Mouse (Mus musculus): ENCODE results near the gene Orm3.

Gene Orm3

DNA sequence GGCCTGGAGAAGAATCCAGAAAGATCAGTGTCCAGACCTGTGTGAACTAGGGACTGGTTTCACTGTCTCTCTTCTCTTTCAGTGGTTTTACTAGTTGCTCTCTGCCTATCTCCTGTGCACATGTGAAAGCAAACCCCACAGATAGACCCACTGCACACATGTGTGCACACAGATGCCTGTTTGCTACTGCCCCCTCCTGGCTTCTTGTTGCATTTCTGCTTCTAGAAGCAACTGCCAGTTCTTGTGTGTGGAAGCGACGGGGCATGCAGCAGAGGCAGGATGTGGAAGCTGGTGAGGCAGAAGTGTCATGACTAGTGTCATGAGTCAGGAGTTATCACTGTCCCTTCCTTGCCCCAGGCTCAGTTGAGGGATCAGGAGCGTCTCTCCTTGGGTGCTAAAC lies 15.9 kb downstream of the Orm3 start:
- no peak for DNase-seq

DNA sequence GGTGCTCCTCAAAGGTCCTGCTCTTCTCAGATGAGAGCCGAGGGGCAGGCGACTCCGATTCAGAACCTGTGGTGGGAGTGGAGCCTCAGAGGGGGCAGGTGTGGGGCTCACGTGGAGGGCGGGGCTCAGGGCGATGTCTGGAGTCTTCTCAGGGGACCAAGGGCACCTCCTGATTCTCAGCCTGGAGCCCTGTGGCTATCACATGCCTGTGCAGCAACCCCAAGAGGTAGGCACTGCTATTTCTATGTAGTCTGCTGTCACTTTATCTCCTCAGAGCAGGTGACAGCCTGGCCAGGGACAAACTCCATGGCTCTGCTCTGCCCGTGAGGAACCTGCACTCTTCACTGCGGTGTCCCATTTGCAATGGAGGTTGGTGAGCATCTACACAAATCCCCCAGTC lies 17.4 kb downstream of the Orm3 start:
- no peak for DNase-seq

DNA sequence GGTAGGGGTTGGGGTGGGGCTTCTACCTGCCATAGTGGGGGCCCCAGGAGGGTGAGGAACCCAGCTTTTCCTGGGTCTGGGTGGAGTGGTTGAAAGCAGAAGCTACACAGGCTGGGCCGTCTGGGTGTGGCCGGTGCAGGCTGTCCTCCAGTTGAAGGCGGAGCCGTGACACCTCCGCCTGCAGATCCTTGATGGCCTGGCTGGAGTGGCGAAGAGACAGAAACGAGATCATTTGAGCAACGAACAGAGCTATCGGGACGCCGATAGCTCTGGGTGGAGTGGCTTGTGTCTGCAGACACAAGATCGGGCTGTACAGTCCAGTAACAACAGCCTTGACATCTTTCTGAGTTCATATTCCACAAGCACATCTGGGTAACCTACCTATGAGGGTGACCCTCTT lies 18.4 kb downstream of the Orm3 start:
- no peak for DNase-seq

DNA sequence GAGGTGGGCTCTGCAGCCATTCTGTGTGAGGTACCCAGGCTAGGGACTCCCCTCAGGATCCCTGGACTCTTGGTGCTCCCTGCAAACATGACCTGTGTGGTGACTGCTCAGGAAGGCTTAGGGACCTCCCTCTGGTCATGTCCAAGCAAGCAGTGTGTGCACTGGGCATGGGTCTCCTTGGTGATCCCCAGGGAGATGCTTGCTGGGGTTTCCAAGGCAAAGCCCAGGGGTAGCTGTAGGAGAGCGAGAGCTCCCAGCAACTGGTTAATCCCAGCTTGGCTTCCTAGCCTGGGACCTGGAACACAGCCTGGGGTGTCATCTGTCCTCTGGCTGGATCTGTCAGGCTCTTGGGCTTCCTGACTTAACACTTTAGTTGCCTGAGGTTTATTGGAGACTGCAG lies 19.4 kb downstream of the Orm3 start:
- no peak for DNase-seq

DNA sequence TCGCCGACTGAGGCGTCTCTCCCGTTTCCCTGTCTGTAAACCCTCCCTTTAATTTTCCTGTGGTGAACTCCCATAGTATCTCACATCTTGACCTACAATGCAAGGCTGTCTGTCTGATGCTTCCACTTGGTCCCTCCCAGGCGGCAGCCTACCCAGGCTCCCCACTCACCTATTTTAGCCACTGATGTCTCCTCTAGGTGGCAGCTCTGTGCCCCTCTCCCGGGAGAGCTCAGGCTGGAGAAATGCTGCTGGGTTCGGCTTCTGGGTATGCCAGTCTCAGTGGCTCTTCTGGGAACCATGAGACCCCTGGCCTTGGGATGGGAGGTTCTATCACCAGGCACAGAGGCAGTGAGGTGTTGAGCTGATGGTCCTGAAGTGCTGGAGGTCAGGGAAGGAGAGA lies 21.5 kb downstream of the Orm3 start:
- DNase-seq = no peak

DNA sequence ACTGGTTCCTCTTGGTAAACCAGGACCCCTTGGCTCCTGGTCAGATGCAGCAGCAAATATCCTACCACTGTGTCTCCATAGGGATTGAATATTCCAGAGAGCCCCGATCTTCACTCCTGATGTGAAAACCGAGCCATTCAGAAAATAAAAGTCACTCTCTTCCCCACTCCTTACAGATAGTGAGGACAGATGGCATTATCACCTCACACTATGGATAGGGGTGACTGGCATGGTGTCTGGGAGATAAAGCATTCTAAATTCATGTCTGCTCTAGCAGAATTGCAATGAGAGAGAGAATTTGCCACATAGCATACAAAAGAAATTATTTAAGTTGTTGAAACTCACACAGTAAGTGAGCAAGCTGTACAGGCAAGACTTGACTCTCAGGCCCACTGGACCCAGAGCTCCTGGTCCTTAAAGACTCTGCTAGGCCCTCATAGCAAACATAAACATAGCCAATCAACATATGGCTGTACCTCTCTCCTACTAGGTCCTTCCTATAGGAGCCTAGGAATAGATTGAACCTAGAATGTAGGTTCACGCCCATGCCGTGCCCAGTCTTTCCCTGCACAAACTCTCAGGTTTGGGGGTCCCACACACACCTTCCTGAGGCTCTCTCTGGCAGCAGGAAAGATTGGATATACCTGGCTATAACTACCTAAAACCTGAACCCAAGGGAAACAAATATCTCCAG lies 26.9 kb downstream of the Orm3 start:
- no peak for DNase-seq

DNA sequence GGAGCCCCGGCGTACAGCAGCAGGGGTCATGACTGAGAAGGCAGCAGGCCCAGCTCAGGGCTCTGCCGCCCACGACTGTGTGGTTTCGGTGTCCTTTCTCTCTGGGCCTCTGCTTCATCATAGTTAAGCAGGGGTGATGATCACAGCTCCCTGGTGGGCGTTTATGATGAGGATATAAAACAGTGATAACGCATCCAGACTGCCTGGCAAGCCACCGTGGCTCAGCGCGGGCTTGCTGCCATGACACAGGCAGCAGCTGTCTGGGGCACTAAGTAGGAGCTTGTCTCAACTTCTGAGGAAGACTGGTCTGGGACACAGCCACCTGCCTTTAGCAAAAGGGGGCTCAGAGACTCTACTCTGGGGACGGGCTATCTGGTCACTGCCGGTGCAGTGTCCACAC lies 27.5 kb downstream of the Orm3 start:
- no peak for DNase-seq

DNA sequence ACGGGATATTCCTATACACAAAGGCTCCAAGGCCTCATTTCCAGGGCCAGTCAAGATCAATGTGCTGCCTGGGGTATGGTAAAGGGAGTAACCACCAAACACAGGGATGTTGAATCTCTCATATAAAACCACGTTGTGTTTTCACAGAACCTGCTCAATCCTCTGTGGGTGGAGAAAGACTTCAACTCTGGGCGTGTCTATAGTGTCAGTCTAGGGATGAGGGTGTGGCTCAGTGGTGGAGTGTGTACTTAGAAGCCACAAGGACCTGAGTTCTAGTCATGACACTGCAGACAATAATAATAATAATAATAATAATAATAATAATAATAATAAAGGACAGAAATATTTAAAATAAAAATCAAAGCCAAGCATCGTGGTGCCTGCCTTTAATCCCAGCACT lies 28.3 kb downstream of the Orm3 start:
- no peak for DNase-seq

DNA sequence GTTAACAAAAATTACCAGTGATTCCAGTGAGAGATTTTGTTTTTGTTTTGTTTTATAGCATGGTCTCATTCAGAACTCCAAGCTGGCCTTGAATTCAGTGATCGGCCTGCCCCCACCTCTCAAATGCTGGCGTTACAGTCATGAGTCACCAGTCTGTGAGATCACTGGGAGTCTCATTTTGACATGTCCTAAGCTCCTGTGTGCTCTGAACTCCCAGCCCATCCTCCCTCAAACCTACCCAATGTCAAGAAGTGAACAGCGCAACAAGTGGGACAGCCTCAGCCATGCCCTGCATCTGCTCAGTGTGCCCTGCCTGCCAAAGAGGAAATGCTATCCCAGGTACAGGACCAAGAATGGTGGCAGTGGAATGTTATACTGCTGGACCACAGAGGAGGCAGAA lies 29.3 kb downstream of the Orm3 start:
- DNase-seq = no peak

GRCm38 (mm10) chr4:63385784-63386183 lies 29.8 kb downstream of the Orm3 start:
- DNase-seq = no peak

DNA sequence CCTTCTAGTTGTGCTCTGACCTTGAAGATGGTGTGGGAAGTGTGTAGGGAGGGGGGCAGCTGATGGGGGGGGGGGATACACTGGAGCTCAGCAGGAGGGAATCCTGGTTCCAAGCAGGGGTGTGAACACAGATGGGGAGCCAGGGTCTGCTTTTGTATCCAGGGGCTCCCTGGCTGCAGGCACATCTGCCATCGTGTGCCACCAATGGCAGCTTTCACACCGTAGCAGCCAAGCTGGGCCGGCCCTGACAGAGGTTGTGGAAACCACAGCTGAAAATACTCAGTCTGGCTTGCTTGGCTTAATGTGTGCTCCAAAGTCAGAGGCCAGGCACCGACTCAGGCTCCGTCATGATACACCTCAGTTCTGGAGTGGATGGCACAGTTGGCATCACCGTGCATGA lies 32.1 kb downstream of the Orm3 start:
- no peak for DNase-seq

GRCm38 (mm10) chr4:63389121-63389886 lies 33.3 kb downstream of the Orm3 start:
- DNase-seq = no peak

DNA sequence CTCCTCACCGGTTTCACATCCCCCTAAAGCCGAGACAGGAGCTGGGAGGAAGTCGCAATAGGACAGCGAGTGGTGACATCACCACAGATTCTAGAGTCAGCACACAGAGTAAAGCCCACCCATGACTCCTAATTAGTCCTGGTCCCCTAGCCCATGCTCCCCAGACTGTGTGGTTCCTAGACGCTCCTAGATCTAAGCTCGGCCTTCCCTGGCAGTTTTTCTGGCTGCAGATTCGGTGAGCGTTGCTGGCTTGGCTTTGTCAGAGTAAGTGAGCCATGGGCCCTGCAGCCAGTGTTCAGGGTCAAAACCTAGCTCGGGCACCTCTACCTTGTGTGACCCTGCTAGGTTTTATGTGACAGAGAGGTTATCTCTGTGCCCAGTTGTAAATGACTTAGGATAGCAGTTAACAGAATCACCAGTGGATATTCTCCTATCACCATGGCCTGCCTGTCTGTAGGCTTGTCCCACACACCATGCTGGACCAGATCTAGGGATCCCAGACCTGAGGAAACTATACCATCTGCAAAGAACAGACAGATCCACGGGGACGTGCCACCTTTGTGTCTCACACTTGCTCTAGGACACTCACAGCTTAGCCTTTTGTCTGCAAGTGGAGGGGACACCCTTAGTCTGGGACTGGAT lies 34.0 kb downstream of the Orm3 start:
- no peak for DNase-seq

GRCm38 (mm10) chr4:63391322-63391721 lies 35.4 kb downstream of the Orm3 start:
- DNase-seq = no peak

- DNase-seq = no peak
These were observed 42.1 kb downstream of the Orm3 start for GRCm38 (mm10) chr4:63397981-63398537.

DNA sequence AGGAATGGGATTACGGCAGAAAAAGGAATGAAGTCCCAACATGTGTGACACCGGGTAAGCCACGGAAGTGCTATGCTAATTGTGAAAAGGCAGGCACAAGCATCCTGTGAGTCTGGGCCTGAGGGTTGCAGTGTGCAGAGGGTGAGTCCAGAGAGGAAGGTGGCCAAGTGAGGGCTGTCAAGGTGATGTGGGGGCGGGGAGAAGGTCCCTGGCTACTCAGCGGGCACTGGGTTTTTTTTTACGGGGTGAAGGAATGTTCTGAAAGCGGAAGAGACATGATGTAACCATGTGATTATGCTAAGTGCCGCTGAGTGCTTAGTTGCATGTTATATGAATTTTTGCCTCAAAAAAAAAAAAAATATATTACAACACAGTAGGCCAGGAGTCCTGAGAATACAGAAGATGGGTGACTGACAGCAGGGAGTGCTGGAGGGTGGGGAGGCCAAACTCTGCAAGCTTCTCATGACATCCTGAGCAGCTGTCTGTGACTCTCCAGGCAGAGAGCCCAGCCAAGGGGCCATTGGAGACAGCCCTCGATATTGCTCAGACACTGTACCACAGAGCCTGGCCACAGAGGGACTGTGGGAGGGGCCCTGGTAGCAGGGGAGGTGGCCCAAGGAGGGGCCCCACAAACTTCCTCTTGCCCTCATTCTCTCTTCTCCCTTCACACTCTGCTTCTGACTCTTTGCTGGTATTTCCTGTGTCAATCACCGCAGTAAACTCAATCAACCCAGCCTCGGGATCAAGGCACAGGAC lies 43.1 kb downstream of the Orm3 start:
- DNase-seq = no peak

- no peak for DNase-seq
These were observed 43.8 kb downstream of the Orm3 start for GRCm38 (mm10) chr4:63399691-63400270.

GRCm38 (mm10) chr4:63400541-63401306 lies 44.8 kb downstream of the Orm3 start:
- DNase-seq = no peak

DNA sequence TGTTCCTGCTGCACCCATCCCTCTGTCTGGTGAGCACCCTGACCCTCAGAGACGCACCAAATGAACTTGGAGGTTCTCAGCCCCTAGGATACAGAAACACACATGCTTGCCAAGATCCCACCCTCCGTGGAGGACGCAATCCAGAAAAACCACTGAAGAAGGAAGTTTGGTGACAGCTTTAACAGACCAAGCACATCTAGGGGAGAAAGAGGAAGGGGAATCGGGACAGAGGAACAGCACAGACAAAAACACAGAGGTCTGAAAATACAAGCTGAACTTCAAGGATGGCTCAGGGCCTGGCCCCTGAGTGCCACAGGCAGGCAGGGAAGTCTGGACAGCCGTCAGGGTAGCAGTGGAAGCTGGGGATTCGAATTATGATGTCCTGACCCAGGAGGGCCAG lies 45.7 kb downstream of the Orm3 start:
- no peak for DNase-seq

DNA sequence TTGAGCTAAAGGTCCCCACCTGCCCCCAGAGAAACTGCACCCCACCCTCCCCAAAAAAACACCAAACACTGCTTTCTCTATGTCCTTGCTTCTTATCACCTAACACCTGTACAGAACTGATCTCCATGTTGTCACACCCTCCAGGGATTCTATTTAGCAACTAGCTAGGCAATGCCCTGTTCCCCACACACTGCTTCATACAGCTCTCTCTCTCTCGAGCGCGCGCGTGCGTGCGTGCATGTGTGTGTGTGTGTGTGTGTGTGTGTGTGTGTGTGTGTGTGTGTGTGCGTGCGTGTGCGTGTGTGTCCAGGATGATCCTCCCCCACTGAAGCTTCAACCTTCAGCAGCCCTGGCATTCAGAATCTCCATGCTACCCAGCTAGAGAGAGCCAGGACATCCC lies 46.1 kb downstream of the Orm3 start:
- no peak for DNase-seq

DNA sequence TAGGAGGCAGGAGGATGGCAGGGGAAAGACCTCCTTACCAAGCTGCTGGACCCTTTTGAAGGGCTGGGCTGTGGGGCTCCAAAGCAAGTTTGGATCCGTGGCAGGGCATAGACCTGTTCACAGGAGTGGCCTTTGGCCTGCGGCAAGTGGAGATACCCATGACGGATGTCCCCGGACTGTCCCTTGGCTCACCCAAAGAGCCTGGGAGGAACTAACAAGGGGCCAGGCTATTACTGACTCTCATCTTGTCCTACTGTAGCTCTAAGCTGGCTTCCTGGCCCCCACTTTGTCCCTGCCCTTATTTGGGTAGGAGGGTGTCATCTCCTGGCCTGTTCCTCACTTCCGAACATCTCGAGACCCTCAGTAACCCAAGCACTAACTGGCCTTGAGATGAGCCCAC lies 46.6 kb downstream of the Orm3 start:
- no peak for DNase-seq

Data from cerebellum, adult 8-10 months (tissue).